Mouse (Mus musculus) ES-Bruce4 (cell line): Measurements from ENCODE around the gene B3gnt4. TPM values are rescaled to one million over a fixed set of nuclear protein-coding genes. Genes with fewer than 3 reads are reported as not detected.
"Not testable (repeated sequence)": the region's sequence is repeated elsewhere in the genome, so short reads cannot be mapped to it uniquely, and the experiment has no call there.

ENCODE experiments used
- H3K27ac ChIP-seq: 2 replicates; pipeline ENCODE4 v1.5.1; 2012; ENCODE audit warnings: low read length, inconsistent platforms; ENCODE audit not compliant: insufficient read depth
- H3K27me3 ChIP-seq: 2 replicates; pipeline ENCODE4 v1.6.1; 2012; ENCODE audit warnings: mild to moderate bottlenecking, low read length, inconsistent platforms; ENCODE audit not compliant: control insufficient read depth, poor library complexity, insufficient read depth, severe bottlenecking
- H3K36me3 ChIP-seq: 2 replicates; pipeline ENCODE4 v1.6.1; 2012; ENCODE audit warnings: inconsistent platforms, mild to moderate bottlenecking, low read length, moderate library complexity; ENCODE audit not compliant: control insufficient read depth, poor library complexity, insufficient read depth, severe bottlenecking
- H3K4me1 ChIP-seq: one replicate; pipeline ENCODE4 v1.8.1; 2011; ENCODE audit warnings: low read length; ENCODE audit not compliant: control insufficient read depth, insufficient read depth
- H3K4me3 ChIP-seq: 2 replicates; pipeline ENCODE4 v1.5.1; 2011; ENCODE audit warnings: low read depth, mild to moderate bottlenecking, low read length
- H3K9ac ChIP-seq: 2 replicates; pipeline ENCODE4 v1.6.1; 2012; ENCODE audit warnings: low read depth, mild to moderate bottlenecking, inconsistent platforms; ENCODE audit not compliant: poor library complexity, severe bottlenecking
- H3K9me3 ChIP-seq: replicated peaks from 2 replicates; pipeline ENCODE4 v1.6.1; 2012; ENCODE audit warnings: mild to moderate bottlenecking, low read length, inconsistent platforms; ENCODE audit not compliant: control insufficient read depth, poor library complexity, insufficient read depth, severe bottlenecking
- CTCF ChIP-seq: IDR thresholded peaks from one replicate; pipeline ENCODE4 v1.8.1; 2011; ENCODE audit warnings: low read depth, low read length
- EP300 ChIP-seq: IDR thresholded peaks from 2 replicates; pipeline ENCODE4 v1.6.1; 2011; ENCODE audit warnings: low read depth, low read length; ENCODE audit not compliant: insufficient read depth
- POLR2A ChIP-seq: IDR thresholded peaks from one replicate; pipeline ENCODE4 v1.8.1; 2011; ENCODE audit warnings: low read length; ENCODE audit not compliant: insufficient read depth
- polyA plus RNA-seq: library from polyadenylated mRNA; stranded (reverse); fragments of >200 nt; gene quantifications from 2 replicates; pipeline ENCODE4 v1.2.4, GENCODE M21; 2011; ENCODE audit warnings: low read depth; ENCODE audit not compliant: missing spikeins, insufficient read depth, insufficient read length

The B3gnt4 gene
- polyA plus RNA-seq, 1 experiment, result 0.85 TPM

DNA sequence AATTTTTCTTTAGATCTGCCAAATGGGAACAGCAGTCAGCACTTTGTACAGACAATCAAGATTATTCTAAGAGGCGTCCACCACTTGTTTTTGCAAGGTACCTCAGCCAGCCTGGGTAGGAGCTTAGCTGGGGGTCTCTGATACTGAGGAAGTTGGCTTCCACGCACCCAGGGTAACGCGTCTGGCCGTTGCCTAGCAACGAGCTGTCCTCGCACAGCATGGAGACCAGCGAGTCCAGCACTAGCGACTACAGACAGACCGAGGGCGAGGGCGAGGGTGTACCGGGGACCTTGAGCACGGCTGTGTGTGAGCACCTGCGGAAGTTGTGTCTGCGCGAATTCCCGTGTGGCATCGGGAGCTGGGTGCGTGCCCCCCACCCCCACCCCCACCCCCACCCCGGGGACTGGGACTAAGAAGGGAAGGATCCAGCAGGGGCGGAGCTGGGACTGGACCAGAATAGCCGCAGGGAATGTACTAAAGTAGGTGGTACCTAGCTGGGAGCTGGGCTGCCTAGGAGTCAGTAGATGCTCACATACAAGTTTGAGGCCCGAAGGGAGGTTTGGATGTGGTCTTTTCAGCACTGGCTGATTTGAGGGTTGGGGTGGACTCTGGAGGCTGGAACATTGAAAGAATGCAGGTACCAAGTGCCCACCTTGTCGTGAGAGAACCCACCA lies 21.0 kb upstream of the B3gnt4 start, which contains the start of the genes Lrrc43 and Il31:
TSS of gene Lrrc43 (plus strand) at position 194 of the 674 bp plus-strand sequence.
TSS of gene Il31 (minus strand) at position 378 of the 674 bp plus-strand sequence.
- no peak within 1 kb of the TSS for H3K9ac ChIP-seq
- H3K36me3 ChIP-seq, result no peaks in the 10 kb centered on the region
- H3K9me3 ChIP-seq, result no peaks in the 10 kb centered on the region
- H3K4me3 ChIP-seq, result no peak within 1 kb of the TSS
- no peak within 1 kb of the TSS for H3K27ac ChIP-seq
- H3K27me3 ChIP-seq, result no peaks in the 10 kb centered on the region
- TF ChIP-seq CTCF, result no peak
- no peak for TF ChIP-seq POLR2A
- no peak for TF ChIP-seq EP300
- H3K4me1 ChIP-seq, result no peaks in the 10 kb centered on the region

DNA sequence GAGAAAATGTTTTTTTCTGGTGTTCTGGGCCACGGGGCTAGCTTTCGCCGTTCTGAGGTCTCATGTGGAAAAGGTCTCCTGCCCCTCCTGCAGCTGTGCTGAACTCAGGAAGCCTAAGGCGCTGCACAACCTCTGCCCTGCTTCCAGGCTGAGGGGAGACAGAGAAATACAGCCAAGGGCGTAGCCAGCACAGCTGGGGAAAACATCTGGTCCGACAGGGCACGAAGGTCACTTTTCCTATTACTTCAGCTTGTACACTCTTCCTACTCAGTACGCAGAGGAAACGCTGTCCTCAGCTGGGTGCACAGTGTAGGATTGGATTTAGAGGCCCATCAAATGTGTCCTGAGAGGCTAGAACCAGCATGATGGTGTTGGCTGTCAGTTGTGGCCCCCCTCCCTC lies 20.3 kb upstream of the B3gnt4 start:
- no peak for TF ChIP-seq CTCF
- no peak for TF ChIP-seq POLR2A
- no peak for TF ChIP-seq EP300
- H3K4me3 ChIP-seq, result no peak overlapping the region
- no peak overlapping the region for H3K9ac ChIP-seq

DNA sequence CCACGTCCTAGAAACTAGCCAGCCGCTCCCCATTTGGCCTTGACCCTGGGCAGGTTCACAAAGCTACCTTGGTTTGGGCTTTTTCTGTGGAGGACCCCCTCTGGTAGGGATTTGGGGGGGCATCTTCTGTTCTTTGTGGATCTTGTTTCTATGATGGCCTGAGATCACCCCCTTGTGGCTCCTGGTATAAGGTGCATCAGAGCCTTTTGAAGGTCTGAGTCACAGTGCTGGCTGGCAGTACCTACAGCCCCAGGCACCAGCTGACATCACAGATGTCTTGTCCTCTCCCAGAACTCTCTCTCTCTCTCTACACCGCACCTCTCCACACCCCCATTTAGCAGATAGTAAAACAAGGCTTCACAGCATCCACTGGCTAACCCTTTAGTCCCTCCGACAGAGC lies 10.5 kb upstream of the B3gnt4 start:
- H3K36me3 ChIP-seq, result no peaks in the 10 kb centered on the region
- H3K9ac ChIP-seq, result no peak overlapping the region
- no peaks in the 10 kb centered on the region for H3K9me3 ChIP-seq
- H3K27me3 ChIP-seq, result no peaks in the 10 kb centered on the region
- H3K4me1 ChIP-seq, result peaks cover 2% of the 10 kb centered on the region
- TF ChIP-seq POLR2A (no peak), CTCF (peak; percentile 44)
- no peak overlapping the region for H3K27ac ChIP-seq
- H3K4me3 ChIP-seq, result no peak overlapping the region

More for the DNA sequence above, 20.3 kb upstream of the B3gnt4 start:
- Histone ChIP-seq H3K27ac (no peak overlapping the region), H3K9me3 (no peaks in the 10 kb centered on the region), H3K27me3 (no peaks in the 10 kb centered on the region), H3K36me3 (no peaks in the 10 kb centered on the region), H3K4me1 (no peaks in the 10 kb centered on the region)

DNA sequence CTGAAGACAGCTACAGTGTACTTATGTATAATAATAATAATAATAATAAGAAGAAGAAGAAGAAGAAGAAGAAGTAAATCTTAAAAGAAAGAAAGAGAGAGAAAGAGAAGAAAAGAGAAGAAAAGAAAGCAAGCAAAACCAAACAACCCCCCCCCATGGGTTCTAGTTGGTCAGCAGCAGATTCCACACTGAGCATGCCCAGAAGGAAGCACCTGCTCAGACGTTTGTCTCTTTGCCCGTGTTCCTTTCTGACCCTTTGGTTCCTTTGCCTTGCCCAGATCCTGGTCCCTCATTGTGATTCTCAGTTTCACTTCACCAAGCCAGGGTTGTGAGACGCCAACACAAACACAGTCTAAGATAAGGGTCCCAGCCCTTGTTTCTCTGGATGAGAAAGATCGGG lies 8.3 kb upstream of the B3gnt4 start:
- TF ChIP-seq CTCF, result no peak
- TF ChIP-seq POLR2A, result no peak
- TF ChIP-seq EP300, result no peak
- Histone ChIP-seq H3K9ac (no peak overlapping the region), H3K4me1 (peaks cover under 1% of the 10 kb centered on the region), H3K9me3 (no peaks in the 10 kb centered on the region), H3K27me3 (no peaks in the 10 kb centered on the region), H3K4me3 (no peak overlapping the region), H3K36me3 (no peaks in the 10 kb centered on the region), H3K27ac (no peak overlapping the region)

DNA sequence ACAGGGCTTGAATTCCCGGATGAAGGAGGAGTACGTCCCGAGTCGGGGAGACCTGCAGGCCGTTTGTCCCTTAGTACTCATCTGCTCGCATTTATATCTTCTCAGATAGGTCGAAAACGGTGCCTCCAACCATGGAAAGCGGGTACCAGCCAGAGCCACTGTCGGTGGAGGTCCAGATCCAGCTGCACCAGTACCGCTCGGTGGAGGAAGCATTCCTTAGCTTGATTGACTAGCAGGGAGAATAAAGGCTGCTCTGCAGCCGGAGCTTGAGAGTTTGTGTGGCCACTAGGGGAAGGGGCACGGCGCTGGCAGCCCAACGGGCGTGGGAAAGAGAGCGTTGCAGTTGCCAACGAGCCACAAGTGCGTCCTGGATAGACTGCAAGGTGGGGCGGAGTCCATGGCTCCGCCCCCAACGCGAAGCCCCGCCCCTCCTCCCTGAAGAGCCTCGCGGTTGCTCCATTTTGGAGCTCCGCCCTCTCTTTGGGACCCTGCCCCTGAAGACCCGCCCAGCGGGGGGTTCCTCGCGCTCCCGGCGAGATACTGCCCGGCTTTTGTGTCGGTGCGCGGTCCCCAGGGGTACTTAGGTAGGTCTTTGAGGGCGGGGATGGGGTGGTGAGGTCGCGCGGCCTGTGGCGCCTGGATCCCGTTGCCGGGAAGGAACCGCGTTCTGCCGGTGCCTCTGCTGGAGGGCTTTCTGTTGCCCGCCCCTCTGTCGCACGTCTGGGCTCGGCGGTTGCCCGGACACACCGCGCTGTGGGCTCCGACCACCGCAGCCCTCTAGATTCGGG lies 2.1 kb upstream of the B3gnt4 start:
- H3K9me3 ChIP-seq, result no peaks in the 10 kb centered on the region
- H3K4me1 ChIP-seq, result peaks cover 7% of the 10 kb centered on the region
- TF ChIP-seq POLR2A (no peak), EP300 (no peak), CTCF (no peak)
- no peak overlapping the region for H3K27ac ChIP-seq
- H3K36me3 ChIP-seq, result no peaks in the 10 kb centered on the region
- H3K27me3 ChIP-seq, result no peaks in the 10 kb centered on the region
- peak overlapping the region; percentile 83 for H3K9ac ChIP-seq
- peak overlapping the region; percentile 86 for H3K4me3 ChIP-seq

DNA sequence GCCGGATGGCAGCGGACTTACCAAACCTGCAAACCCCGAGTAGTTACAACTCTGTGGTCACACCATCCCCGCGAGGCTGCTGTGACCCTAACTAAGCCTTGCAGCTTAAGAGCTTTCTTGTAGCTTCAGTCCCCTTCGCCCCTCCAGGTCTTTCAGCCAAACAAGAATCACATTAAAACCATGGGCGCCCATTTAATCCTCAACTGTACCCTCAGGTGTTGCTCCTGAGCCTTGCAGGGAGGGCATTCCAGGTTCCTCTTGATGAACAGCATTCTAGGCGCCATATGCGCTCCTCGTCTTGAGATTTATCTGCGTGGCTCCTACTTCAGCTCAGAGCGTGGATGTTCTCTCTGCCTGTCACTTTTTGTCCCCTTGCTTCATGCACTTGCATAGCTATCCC lies 1.3 kb upstream of the B3gnt4 start:
- no peak overlapping the region for H3K27ac ChIP-seq
- H3K4me1 ChIP-seq, result peaks cover 7% of the 10 kb centered on the region
- peak overlapping the region; percentile 83 for H3K9ac ChIP-seq
- H3K4me3 ChIP-seq, result peak overlapping the region; percentile 86
- no peaks in the 10 kb centered on the region for H3K36me3 ChIP-seq
- no peaks in the 10 kb centered on the region for H3K9me3 ChIP-seq
- H3K27me3 ChIP-seq, result no peaks in the 10 kb centered on the region
- TF ChIP-seq EP300 (no peak), CTCF (no peak), POLR2A (no peak)

DNA sequence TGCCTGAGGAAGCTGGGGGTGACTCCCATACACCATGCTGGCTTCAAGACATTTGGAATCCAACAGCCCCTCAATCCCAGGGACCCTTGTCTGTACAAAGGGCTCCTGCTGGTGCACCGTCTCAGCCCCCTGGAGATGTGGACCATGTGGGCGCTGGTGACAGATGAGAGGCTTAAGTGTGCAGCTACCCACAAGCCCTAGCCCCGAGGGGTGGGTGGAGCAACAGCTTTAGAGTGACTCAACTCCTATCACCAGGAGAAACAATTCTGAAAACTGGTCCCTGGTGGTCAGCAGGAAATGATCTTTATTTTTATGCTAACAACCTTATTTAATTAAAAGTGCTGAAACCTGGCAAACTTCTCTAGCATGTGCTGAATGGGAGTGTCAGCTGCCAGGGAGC lies 1.2 kb downstream of the B3gnt4 start:
- not testable (repeated sequence) for H3K27me3 ChIP-seq, H3K4me1 ChIP-seq, H3K4me3 ChIP-seq, H3K9ac ChIP-seq, H3K9me3 ChIP-seq, H3K36me3 ChIP-seq, H3K27ac ChIP-seq
